Mouse (Mus musculus): ENCODE measurements at regions not wholly inside any gene's neighbourhood (a gene's known extent, or its start where the extent isn't known, plus 50 kb on each side); places are given as distances from the start of the nearest gene placed in this dataset.
A peak's percentile ranks its signal among the peaks of the same experiment; 100 is the strongest.

DNA sequence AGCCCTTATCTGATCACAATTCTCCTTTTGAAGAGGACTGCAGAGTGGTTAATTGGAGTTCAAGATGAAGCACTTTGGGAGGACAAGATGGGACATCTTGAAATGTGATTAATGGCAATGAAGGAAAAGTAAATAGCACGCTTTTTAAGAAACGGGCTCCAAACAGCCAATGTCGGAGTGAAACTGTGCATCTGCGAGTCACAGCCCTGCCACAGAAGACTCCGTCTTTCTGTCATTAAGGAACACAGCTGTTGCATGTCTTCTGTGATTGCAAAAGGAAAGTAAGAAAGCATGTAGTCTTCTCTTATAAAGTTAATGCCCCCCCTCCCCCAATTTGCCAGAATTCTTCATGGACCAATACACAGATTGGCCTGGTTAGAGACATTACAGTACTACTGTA lies 528.0 kb upstream of the Nr5a2 start:
- no peaks in the 10 kb centered on the region for H3K27me3 ChIP-seq (ENCODE audit: control insufficient read depth, insufficient read depth, low read depth, low read length)
- WGBS: 88% methylated on average over 5 of the region's 5 CpGs
- H3K9ac ChIP-seq (ENCODE audit: low read depth, low read length): no peak overlapping the region
- no peaks in the 10 kb centered on the region for H3K36me3 ChIP-seq (ENCODE audit: control insufficient read depth, insufficient read depth, low read length)
- H3K9me3 ChIP-seq (replicated peaks; ENCODE audit: control insufficient read depth, low read length, poor library complexity, severe bottlenecking): no peaks in the 10 kb centered on the region
- H3K4me2 ChIP-seq (ENCODE audit: low read length): no peak overlapping the region
- no peak for ATAC-seq
- no peak overlapping the region for H3K27ac ChIP-seq (ENCODE audit: low read length)
- no peaks in the 10 kb centered on the region for H3K4me1 ChIP-seq (ENCODE audit: control insufficient read depth, insufficient read depth, low read length)
- H3K4me3 ChIP-seq (ENCODE audit: low read depth, low read length): no peak overlapping the region

DNA sequence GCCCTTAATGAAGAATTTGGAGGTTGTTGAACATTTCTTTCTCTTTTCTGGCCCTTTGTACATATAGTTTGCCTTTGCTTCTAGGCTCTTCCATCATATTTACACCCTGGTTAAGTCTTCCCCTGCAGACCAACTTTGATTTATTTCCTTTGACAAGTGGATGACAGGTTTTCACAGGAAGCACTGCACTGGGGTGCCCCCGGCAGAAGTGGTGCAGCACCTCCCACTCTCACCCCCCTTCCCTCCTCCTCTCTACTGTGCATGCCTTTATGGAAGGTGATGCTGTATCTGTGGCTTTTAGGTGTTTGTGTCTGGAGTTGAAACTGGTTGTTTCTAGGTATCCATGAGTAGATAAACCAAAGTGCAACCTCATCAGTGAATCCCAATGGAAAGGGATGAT lies 518.2 kb upstream of the Nr5a2 start:
- Histone ChIP-seq H3K9ac (ENCODE audit: low read depth, low read length) (no peak overlapping the region), H3K4me3 (ENCODE audit: low read depth, low read length) (no peak overlapping the region), H3K36me3 (ENCODE audit: control insufficient read depth, insufficient read depth, low read length) (no peaks in the 10 kb centered on the region), H3K27me3 (ENCODE audit: control insufficient read depth, insufficient read depth, low read depth, low read length) (no peaks in the 10 kb centered on the region), H3K27ac (ENCODE audit: low read length) (no peak overlapping the region), H3K4me1 (ENCODE audit: control insufficient read depth, insufficient read depth, low read length) (no peaks in the 10 kb centered on the region), H3K9me3 (replicated peaks; ENCODE audit: control insufficient read depth, low read length, poor library complexity, severe bottlenecking) (no peaks in the 10 kb centered on the region), H3K4me2 (ENCODE audit: low read length) (no peak overlapping the region)
- WGBS: 70% methylated on average over 1 of the region's 1 CpGs
- ATAC-seq: no peak

DNA sequence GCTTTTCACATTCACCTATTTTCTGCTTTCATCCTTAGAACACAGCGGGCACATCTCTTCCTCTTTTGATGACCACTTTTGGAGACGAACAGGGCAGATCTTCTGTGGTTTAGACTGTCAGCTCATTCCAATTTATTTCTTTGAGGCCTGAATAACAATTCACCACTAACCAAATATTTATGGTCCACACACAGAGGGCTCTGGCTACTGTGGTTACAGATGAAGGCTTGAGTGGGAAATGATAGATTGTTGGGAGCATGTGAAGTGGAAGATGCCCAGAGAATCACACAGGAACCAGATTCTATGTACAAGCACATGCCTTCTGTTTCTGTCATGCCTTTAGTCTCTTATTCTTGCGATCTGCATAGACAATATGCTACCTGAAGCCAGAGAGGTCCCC lies 517.0 kb upstream of the Nr5a2 start:
- no peak for ATAC-seq
- H3K9me3 ChIP-seq (replicated peaks; ENCODE audit: control insufficient read depth, low read length, poor library complexity, severe bottlenecking): no peaks in the 10 kb centered on the region
- H3K27ac ChIP-seq (ENCODE audit: low read length): no peak overlapping the region
- H3K4me3 ChIP-seq (ENCODE audit: low read depth, low read length): no peak overlapping the region
- H3K36me3 ChIP-seq (ENCODE audit: control insufficient read depth, insufficient read depth, low read length): no peaks in the 10 kb centered on the region
- no peaks in the 10 kb centered on the region for H3K4me1 ChIP-seq (ENCODE audit: control insufficient read depth, insufficient read depth, low read length)
- H3K4me2 ChIP-seq (ENCODE audit: low read length): no peak overlapping the region
- no peaks in the 10 kb centered on the region for H3K27me3 ChIP-seq (ENCODE audit: control insufficient read depth, insufficient read depth, low read depth, low read length)
- 75% methylated on average over 3 of the region's 3 CpGs for WGBS
- no peak overlapping the region for H3K9ac ChIP-seq (ENCODE audit: low read depth, low read length)

DNA sequence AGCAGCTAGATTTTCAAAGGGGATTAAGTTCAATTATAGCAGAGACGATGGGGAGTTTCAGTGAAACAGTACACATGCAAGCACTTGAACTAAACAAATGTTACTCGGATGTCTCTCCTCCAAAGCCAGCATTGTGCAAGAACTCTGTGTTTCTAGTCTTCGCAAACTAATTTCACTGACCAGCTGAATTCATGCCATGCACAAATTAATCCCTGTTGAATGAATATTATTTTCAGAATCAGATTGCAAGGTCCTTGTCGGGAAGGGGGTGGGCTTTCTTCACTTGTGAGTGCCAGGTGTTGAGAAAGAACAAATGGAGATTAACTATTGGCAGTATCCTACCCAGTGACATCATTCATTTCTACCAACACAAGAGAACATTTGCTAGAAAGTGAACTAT lies 514.6 kb upstream of the Nr5a2 start:
- no peaks in the 10 kb centered on the region for H3K27me3 ChIP-seq (ENCODE audit: control insufficient read depth, insufficient read depth, low read depth, low read length)
- no peak overlapping the region for H3K27ac ChIP-seq (ENCODE audit: low read length)
- H3K4me3 ChIP-seq (ENCODE audit: low read depth, low read length): no peak overlapping the region
- H3K4me1 ChIP-seq (ENCODE audit: control insufficient read depth, insufficient read depth, low read length): no peaks in the 10 kb centered on the region
- ATAC-seq: no peak
- H3K36me3 ChIP-seq (ENCODE audit: control insufficient read depth, insufficient read depth, low read length): no peaks in the 10 kb centered on the region
- no peak overlapping the region for H3K9ac ChIP-seq (ENCODE audit: low read depth, low read length)
- 57% methylated on average over 4 of the region's 4 CpGs for WGBS
- H3K9me3 ChIP-seq (replicated peaks; ENCODE audit: control insufficient read depth, low read length, poor library complexity, severe bottlenecking): no peaks in the 10 kb centered on the region
- no peak overlapping the region for H3K4me2 ChIP-seq (ENCODE audit: low read length)

DNA sequence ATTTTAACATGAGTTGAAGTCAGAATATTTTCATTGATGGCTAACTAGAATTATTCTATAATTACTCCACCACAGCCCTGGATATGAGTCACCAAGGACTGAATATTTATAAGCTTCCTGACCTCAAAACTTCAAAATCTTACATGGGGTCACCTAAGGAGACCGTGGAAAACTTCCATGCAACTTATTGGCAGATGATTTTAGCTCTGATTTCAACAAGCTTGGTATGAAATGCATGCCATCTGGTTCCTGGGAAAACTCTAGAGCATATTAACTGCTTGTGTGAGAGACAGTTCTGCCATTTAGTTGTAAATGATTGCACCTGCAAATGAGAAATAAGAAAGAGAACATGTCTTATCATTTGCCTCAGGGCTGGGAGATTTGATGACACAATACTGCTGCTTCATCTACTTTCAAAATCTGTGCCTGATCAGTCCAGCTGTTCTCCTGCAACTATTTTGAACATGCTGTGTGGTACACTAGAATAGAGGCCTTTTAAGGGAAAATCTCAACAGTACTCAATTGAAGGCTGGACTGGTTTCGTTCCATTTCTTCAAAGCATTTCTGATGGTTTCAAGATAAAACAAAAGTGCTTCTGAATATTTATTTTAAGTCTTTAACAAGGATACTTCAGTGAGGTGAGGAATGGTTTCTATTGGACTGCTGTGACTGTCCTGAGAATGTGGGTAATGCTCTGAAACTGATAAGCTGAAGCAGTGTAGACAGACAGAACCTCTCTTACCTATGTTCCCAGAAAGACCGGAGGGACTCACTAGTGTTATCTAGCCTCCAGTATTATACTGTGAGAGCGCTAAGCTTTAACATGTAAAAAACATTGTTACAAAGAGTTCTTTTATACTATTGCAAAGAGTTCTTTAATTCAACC lies 513.8 kb upstream of the Nr5a2 start:
- Histone ChIP-seq H3K9ac (ENCODE audit: low read depth, low read length) (no peak overlapping the region), H3K27ac (ENCODE audit: low read length) (no peak overlapping the region), H3K27me3 (ENCODE audit: control insufficient read depth, insufficient read depth, low read depth, low read length) (no peaks in the 10 kb centered on the region), H3K9me3 (replicated peaks; ENCODE audit: control insufficient read depth, low read length, poor library complexity, severe bottlenecking) (no peaks in the 10 kb centered on the region), H3K4me1 (ENCODE audit: control insufficient read depth, insufficient read depth, low read length) (no peaks in the 10 kb centered on the region), H3K4me3 (ENCODE audit: low read depth, low read length) (no peak overlapping the region), H3K36me3 (ENCODE audit: control insufficient read depth, insufficient read depth, low read length) (no peaks in the 10 kb centered on the region), H3K4me2 (ENCODE audit: low read length) (no peak overlapping the region)
- ATAC-seq: no peak
- WGBS: 86% methylated on average over 4 of the region's 4 CpGs

DNA sequence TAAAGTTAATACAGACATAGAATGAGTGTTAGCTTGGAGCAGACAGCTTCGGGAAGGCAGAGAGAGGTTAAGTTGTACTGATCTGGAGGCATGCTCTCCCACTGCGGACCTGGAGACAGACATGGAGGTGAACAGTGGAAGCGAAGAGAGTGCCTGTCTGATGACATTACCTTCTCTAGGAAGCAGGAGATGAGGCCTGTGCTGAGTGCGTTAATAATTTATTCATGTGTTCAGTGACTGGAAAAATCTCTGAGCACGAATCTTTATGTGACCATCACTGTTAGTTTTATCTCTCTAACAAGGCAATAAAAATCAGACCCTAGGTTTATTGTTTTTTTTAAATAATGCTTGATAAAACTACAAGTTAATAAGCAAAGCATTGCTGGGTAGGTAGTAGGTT lies 504.7 kb upstream of the Nr5a2 start:
- Histone ChIP-seq H3K4me3 (ENCODE audit: low read depth, low read length) (no peak overlapping the region), H3K27ac (ENCODE audit: low read length) (no peak overlapping the region), H3K9me3 (replicated peaks; ENCODE audit: control insufficient read depth, low read length, poor library complexity, severe bottlenecking) (no peaks in the 10 kb centered on the region), H3K4me1 (ENCODE audit: control insufficient read depth, insufficient read depth, low read length) (no peaks in the 10 kb centered on the region), H3K9ac (ENCODE audit: low read depth, low read length) (no peak overlapping the region), H3K36me3 (ENCODE audit: control insufficient read depth, insufficient read depth, low read length) (no peaks in the 10 kb centered on the region), H3K4me2 (ENCODE audit: low read length) (no peak overlapping the region), H3K27me3 (ENCODE audit: control insufficient read depth, insufficient read depth, low read depth, low read length) (no peaks in the 10 kb centered on the region)
- no peak for ATAC-seq
- 72% methylated on average over 5 of the region's 5 CpGs for WGBS

DNA sequence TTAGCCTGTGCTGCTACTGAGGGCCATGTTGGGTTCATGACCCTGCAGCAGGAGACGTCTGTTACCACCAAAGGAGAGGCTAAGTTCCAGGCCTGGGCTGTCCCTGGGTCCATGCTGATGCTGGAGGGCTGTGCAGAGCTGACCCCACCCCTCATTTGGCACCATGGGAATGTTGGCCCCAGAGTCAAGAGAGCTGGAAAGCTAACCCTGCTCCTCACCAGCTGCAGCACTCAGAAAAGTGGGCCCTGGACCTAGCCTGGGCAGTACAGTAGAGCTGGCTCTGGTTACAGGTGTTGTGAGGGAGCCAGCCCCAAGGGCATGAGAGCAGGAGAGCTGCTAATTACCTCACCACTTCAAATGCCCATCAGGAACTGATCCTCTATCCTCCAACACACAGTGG lies 500.9 kb upstream of the Nr5a2 start:
- ATAC-seq: no peak
- WGBS: 89% methylated on average over 1 of the region's 1 CpGs
- H3K9me3 ChIP-seq (replicated peaks; ENCODE audit: control insufficient read depth, low read length, poor library complexity, severe bottlenecking): no peaks in the 10 kb centered on the region
- no peaks in the 10 kb centered on the region for H3K36me3 ChIP-seq (ENCODE audit: control insufficient read depth, insufficient read depth, low read length)
- H3K4me2 ChIP-seq (ENCODE audit: low read length): no peak overlapping the region
- no peak overlapping the region for H3K4me3 ChIP-seq (ENCODE audit: low read depth, low read length)
- H3K27ac ChIP-seq (ENCODE audit: low read length): no peak overlapping the region
- no peak overlapping the region for H3K9ac ChIP-seq (ENCODE audit: low read depth, low read length)
- H3K27me3 ChIP-seq (ENCODE audit: control insufficient read depth, insufficient read depth, low read depth, low read length): no peaks in the 10 kb centered on the region
- no peaks in the 10 kb centered on the region for H3K4me1 ChIP-seq (ENCODE audit: control insufficient read depth, insufficient read depth, low read length)

DNA sequence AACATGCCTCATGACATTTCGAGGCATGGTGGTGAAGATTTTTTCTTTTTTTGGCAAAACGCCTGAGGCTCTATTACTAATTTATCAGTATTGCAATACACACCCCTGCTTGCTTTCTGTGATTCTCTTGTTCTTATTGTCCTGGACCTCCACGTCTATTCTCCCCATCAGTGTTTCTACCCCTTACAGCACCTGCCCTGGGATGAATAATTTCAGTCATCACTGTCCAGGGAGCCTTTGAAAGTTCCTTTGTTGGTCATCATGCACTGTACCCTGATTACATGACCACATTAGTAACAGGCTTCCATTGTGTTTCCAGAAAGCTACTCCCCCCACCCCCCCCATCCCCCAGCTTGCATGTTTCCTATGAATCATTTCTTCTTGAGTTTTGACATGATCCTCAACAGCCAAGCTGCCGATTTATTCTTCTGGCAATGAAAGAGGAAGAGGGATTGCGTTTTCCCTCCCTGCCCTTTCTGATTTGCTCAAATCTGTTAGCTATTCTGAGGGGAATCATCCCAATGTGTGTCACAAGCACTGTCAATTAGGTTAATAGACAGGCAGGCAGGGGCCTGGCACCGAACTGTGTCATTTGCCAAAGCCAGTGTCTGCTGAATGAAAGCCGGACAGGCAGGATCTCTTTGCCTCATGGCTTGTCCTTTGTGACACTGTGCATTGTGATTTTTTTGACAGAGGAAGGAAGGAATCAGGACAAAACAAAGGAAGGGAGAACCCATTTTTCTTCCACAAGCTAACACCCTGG lies 493.4 kb upstream of the Nr5a2 start:
- H3K9me3 ChIP-seq (replicated peaks; ENCODE audit: control insufficient read depth, low read length, poor library complexity, severe bottlenecking): no peaks in the 10 kb centered on the region
- no peaks in the 10 kb centered on the region for H3K27me3 ChIP-seq (ENCODE audit: control insufficient read depth, insufficient read depth, low read depth, low read length)
- no peaks in the 10 kb centered on the region for H3K4me1 ChIP-seq (ENCODE audit: control insufficient read depth, insufficient read depth, low read length)
- no peaks in the 10 kb centered on the region for H3K36me3 ChIP-seq (ENCODE audit: control insufficient read depth, insufficient read depth, low read length)
- no peak overlapping the region for H3K9ac ChIP-seq (ENCODE audit: low read depth, low read length)
- ATAC-seq: peak; percentile 84
- no peak overlapping the region for H3K4me3 ChIP-seq (ENCODE audit: low read depth, low read length)
- H3K4me2 ChIP-seq (ENCODE audit: low read length): no peak overlapping the region
- WGBS: 25% methylated on average over 7 of the region's 7 CpGs
- H3K27ac ChIP-seq (ENCODE audit: low read length): no peak overlapping the region

DNA sequence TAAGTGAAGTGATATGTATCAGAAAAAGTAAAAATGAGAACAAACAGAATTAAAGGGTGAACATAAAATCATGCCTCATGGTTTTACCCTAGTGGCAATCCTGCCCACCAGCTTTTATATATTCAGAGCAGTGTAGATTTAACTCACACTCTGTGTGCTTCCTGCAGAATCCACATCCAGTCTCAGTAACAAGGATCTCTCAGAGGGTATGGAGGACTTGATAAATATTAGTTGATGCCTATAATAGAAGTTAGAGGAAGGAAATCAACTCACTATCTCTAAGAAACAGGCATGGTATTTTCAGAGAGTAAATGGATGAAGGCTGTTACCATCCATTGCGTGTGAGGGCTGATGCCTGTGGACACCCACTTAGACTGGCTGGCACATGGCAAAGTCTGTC lies 492.5 kb upstream of the Nr5a2 start:
- no peaks in the 10 kb centered on the region for H3K27me3 ChIP-seq (ENCODE audit: control insufficient read depth, insufficient read depth, low read depth, low read length)
- ATAC-seq: no peak
- no peak overlapping the region for H3K4me3 ChIP-seq (ENCODE audit: low read depth, low read length)
- 73% methylated on average over 1 of the region's 1 CpGs for WGBS
- no peak overlapping the region for H3K27ac ChIP-seq (ENCODE audit: low read length)
- H3K36me3 ChIP-seq (ENCODE audit: control insufficient read depth, insufficient read depth, low read length): no peaks in the 10 kb centered on the region
- no peaks in the 10 kb centered on the region for H3K4me1 ChIP-seq (ENCODE audit: control insufficient read depth, insufficient read depth, low read length)
- H3K9ac ChIP-seq (ENCODE audit: low read depth, low read length): no peak overlapping the region
- H3K9me3 ChIP-seq (replicated peaks; ENCODE audit: control insufficient read depth, low read length, poor library complexity, severe bottlenecking): no peaks in the 10 kb centered on the region
- no peak overlapping the region for H3K4me2 ChIP-seq (ENCODE audit: low read length)
